Mouse (Mus musculus) erythroblast, embryonic 14.5 days (primary cell): ENCODE measurements around the gene Fam213a. TPM values are rescaled to one million over a fixed set of nuclear protein-coding genes. Genes with fewer than 3 reads are reported as not detected.

Source experiments
- H3K27me3 ChIP-seq: 2 replicates; pipeline ENCODE4 v1.6.1; 2012; ENCODE audit warnings: inconsistent platforms; ENCODE audit not compliant: control insufficient read depth
- H3K36me3 ChIP-seq: 2 replicates; pipeline ENCODE4 v1.6.1; 2012; ENCODE audit warnings: mild to moderate bottlenecking, inconsistent platforms; ENCODE audit not compliant: control insufficient read depth
- H3K4me1 ChIP-seq: 2 replicates; pipeline ENCODE4 v1.6.1; 2012; ENCODE audit warnings: inconsistent platforms; ENCODE audit not compliant: control insufficient read depth
- H3K4me3 ChIP-seq: replicated peaks from 2 replicates; pipeline ENCODE3; 2012; ENCODE audit warnings: moderate library complexity, mild to moderate bottlenecking, inconsistent platforms
- H3K9me3 ChIP-seq: 2 replicates; pipeline ENCODE4 v1.6.1; 2012; ENCODE audit warnings: low read length, inconsistent platforms, mixed read lengths; ENCODE audit not compliant: control insufficient read depth
- GATA1 ChIP-seq: IDR thresholded peaks from 2 replicates; pipeline ENCODE4 v1.6.1; 2012; ENCODE audit warnings: low read length, inconsistent platforms, mixed read lengths
- TAL1 ChIP-seq: IDR thresholded peaks from 3 replicates; pipeline ENCODE4 v1.6.1; 2012; ENCODE audit warnings: low read length, inconsistent platforms, mixed read lengths
- polyA plus RNA-seq: library from polyadenylated mRNA; stranded (reverse); fragments of >175 nt; gene quantifications from 2 replicates; pipeline ENCODE4 v1.2.3, GENCODE M21; 2012

Fam213a gene
- polyA plus RNA-seq, 1 experiment: 8.5 TPM

- peaks cover 51% of the 10 kb centered on the region for H3K36me3 ChIP-seq
- H3K4me3 ChIP-seq: peak overlapping the region; percentile 63
- no peaks in the 10 kb centered on the region for H3K27me3 ChIP-seq
- peaks cover 80% of the 10 kb centered on the region for H3K4me1 ChIP-seq
- peak; percentile 83 for TF ChIP-seq TAL1
- TF ChIP-seq GATA1: peak; percentile 78
- no peaks in the 10 kb centered on the region for H3K9me3 ChIP-seq
Measured at GRCm38 (mm10) chr14:41006899-41007298, 6.7 kb downstream of the Fam213a start.

GRCm38 (mm10) chr14:41006263-41006662 lies 7.3 kb downstream of the Fam213a start:
- no peaks in the 10 kb centered on the region for H3K9me3 ChIP-seq
- H3K36me3 ChIP-seq: peaks cover 57% of the 10 kb centered on the region
- no peaks in the 10 kb centered on the region for H3K27me3 ChIP-seq
- H3K4me1 ChIP-seq: peaks cover 79% of the 10 kb centered on the region
- no peak for TF ChIP-seq TAL1
- no peak for TF ChIP-seq GATA1
- peak overlapping the region; percentile 63 for H3K4me3 ChIP-seq

DNA sequence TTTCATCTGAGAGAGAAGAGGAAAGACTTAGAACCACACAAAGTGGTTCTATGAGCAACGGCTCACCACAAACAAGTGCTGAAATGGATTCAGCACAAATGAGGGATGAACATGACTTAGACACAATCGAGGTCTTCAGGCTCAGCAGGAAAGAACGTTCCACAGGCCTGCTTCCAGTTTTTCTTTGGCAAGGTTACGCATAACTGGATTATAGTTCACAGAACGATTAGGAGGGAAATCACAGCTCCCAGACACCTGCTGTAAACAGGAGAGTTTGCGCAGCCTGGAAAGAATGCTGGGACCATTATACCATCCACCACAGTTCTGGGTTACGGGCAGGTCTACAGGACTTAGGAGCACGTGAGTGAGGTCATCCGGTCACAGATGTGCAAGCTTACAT lies 7.9 kb downstream of the Fam213a start:
- Histone ChIP-seq H3K27me3 (no peaks in the 10 kb centered on the region), H3K4me3 (peak overlapping the region; percentile 63), H3K36me3 (peaks cover 60% of the 10 kb centered on the region), H3K9me3 (no peaks in the 10 kb centered on the region), H3K4me1 (peaks cover 73% of the 10 kb centered on the region)
- TF ChIP-seq TAL1: no peak
- no peak for TF ChIP-seq GATA1

DNA sequence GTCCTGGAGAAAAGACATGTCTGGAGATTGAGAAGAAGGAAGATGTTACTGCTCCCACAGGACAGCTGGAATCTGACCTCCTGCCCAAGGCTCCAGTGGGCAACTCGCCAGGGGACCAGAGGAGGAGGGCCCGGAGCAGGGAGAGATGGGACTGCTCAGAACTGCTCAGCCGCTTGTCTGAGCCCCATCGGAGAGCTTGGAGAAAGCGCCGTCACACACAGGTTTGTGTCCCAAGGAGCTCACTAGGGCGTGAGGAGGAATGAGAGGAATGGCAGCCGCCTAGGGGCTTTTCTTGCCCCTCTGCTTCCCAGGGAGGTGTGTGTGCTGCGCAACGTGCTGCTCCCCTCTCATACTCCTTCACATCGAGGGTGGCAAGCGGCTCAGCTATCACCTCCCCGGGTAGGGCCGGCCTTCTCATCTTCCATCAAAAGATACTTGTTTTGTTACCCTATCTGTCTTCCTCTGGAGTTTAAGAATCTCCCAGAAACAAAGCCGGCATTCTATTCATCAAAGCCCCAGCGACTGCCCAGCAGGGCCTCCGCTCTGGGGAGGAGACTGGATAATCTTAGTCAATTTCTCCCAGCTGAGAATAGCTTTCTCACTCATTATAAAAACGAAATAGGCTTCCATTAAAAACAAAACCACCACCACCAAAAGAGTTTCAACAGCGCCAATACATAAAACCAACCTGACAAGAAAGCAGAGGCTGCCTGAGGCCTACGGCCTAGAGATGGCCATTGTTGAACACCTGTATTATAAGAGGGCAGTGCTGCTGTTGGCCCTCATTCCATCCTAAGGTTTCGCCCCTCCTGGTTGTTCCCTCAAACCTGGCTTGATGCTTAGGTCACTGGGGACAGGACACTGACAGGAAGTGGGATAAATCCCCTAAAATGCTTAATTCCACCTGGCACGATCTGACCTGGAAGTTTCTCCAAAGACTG lies 9.1 kb downstream of the Fam213a start:
- peak overlapping the region; percentile 31 for H3K4me3 ChIP-seq
- H3K4me1 ChIP-seq: peaks cover 63% of the 10 kb centered on the region
- TF ChIP-seq GATA1: no peak
- no peak for TF ChIP-seq TAL1
- peaks cover 69% of the 10 kb centered on the region for H3K36me3 ChIP-seq
- no peaks in the 10 kb centered on the region for H3K27me3 ChIP-seq
- no peaks in the 10 kb centered on the region for H3K9me3 ChIP-seq

DNA sequence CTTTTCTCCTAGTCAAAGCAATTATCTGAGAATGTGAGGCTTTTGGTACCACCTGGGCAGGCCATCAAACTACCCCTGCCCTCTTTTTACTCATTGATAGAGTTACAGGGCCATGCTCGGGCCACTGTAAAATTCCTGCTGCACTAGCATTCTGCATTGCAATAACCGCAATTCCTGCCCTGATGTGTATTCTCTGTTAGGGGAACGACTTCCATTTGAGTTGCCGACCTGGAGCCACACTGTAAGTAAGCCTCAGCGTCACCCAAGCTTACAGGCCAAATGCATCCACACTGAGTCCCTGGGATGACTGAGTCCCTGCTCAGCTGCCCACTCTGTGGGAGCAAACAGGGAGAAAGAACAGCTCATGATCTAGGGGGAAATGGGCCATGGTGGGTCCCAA lies 12.0 kb downstream of the Fam213a start:
- Histone ChIP-seq H3K36me3 (peaks cover 91% of the 10 kb centered on the region), H3K9me3 (no peaks in the 10 kb centered on the region), H3K27me3 (no peaks in the 10 kb centered on the region), H3K4me1 (peaks cover 37% of the 10 kb centered on the region), H3K4me3 (no peak overlapping the region)
- TF ChIP-seq TAL1 (no peak), GATA1 (no peak)

DNA sequence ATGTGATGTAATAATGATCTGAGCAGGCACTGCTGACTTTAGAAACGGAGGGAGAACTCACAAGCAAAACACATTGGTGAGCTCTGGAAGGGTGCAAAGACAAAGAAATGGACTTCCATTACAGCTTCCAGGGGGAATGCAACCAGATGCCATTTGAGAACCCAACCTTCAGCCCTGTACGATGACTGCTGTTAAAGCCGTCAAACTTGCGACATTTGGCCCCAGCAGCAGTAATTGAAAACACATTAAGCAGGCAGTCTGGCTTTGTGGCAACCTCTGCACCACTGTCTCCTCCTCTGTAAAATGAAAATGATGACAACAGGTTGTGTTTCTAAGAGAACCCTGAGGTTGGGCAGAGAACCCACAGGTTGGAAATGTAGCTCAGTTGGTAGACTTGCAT lies 12.8 kb downstream of the Fam213a start:
- H3K9me3 ChIP-seq: no peaks in the 10 kb centered on the region
- peaks cover 94% of the 10 kb centered on the region for H3K36me3 ChIP-seq
- H3K4me1 ChIP-seq: peaks cover 34% of the 10 kb centered on the region
- H3K27me3 ChIP-seq: no peaks in the 10 kb centered on the region
- no peak overlapping the region for H3K4me3 ChIP-seq
- TF ChIP-seq TAL1 (no peak), GATA1 (no peak)

DNA sequence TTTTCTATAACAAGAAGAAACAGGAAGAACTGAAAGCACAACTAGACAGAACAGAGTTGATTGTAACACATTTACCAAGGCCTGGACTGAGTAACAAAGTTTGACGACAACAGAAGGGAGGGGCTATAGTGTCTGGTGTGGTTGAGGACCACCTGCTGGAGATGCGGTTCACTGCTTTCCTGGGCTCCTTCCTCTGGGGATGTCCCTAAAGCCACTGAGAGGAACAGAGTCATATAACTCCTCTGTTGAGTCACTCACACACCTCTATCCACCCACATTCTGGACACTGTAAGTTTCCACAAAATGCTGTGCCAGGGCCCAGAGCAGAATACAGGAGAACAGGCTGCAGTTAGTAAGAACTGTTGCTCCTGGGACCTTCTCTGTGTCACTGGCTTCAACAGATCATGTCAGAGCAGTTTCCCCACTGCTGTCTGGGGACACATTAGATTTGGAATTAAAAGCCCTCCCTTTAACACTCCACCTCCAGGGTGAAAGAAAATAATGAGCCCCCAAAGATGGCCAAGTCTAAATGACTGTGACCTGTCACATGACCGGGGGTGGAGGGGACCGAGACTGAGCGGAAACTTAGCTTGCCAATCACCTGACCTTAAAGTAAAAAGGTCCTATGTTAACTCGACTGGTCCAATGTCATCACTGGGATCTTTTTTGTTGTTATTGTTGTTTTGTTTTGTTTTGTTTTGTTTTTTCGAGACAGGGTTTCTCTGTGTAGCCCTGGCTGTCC lies 13.5 kb downstream of the Fam213a start:
- no peak overlapping the region for H3K4me3 ChIP-seq
- no peaks in the 10 kb centered on the region for H3K27me3 ChIP-seq
- peaks cover 31% of the 10 kb centered on the region for H3K4me1 ChIP-seq
- no peak for TF ChIP-seq GATA1
- no peak for TF ChIP-seq TAL1
- H3K9me3 ChIP-seq: no peaks in the 10 kb centered on the region
- H3K36me3 ChIP-seq: peaks cover 96% of the 10 kb centered on the region

DNA sequence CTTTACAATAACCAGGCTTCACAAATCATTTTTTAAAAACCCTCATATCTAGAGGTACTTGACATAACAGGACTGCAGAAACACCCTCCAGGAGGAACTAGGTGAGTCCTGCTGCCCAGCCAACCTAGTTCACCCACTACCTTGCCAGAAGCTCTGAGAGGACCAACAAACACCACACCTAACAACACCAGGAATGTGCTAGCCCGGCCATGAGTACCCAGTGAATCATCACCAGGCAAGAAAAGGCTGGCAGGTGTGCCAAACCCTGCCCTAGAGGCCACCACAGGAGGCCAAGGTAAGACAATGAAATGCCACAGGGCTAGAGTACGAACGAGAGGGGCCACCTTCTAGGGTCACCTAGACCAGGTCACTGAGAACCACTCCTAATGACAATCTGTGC lies 17.4 kb downstream of the Fam213a start:
- no peak overlapping the region for H3K4me3 ChIP-seq
- peaks cover 88% of the 10 kb centered on the region for H3K36me3 ChIP-seq
- TF ChIP-seq GATA1 (no peak), TAL1 (no peak)

DNA sequence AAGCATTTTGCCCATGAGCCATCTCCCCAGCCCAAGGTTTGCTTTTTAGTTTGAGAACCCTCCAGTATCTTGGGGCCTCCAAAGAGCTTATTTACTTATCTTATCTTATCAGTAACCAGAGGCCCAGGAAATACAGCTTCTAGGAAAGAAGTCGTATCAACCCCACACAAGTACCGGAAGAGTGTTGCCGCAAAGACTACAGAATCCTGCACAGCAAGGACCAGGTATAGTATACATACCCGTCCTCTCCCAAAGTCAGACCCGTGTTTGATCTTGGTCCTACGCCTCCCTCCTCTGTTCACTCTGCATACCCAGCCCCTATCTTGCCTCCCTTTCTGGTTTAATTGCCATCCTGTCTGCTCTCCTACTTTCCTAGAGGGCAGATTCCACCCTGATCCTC lies 21.1 kb downstream of the Fam213a start:
- Histone ChIP-seq H3K4me3 (peak overlapping the region; percentile 56), H3K27me3 (no peaks in the 10 kb centered on the region), H3K4me1 (peaks cover 68% of the 10 kb centered on the region), H3K36me3 (peaks cover 52% of the 10 kb centered on the region), H3K9me3 (no peaks in the 10 kb centered on the region)
- TF ChIP-seq GATA1: peak; percentile 28
- no peak for TF ChIP-seq TAL1

More for the DNA sequence above, 17.4 kb downstream of the Fam213a start:
- Histone ChIP-seq H3K4me1 (peaks cover 43% of the 10 kb centered on the region), H3K9me3 (no peaks in the 10 kb centered on the region), H3K27me3 (no peaks in the 10 kb centered on the region)
